Comparison of ENCODE assay signal across 18 mouse cellular contexts in the genomic region with DNA sequence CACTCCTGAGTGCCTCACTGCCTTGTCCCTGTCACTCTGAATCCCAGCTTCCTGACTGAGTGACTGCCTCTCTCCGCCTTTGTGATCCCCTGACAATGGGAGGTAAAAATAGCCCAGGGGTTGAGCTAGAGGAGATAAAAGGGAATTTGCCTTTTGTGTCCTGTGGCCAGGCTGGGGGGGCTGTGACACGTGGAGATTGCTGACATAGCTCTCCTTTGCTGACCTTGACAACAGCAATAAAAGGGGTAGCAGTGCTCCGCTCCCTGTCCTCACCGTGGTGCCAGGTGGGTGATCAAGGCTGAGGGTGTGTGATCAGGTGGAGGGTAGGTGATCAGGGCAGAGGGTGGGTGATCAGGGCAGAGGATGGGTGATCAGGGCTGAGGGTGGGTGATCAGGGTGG. TPM values are rescaled to one million over a fixed set of nuclear protein-coding genes. Genes with fewer than 3 reads are reported as not detected.
DNase-seq lines count a peak whose midpoint lies in the region; ATAC-seq and TF ChIP-seq lines count a peak whose summit lies in the region.
"Had no signal": no experiment of that assay in that cellular context is flagged by ENCODE, and none has a peak within 500 bp of the region (broad histone marks: within the 10 kb centered on the region; RNA-seq: fewer than 3 reads in every experiment).

A gene (plus strand): TSS at position 235 of the 400 bp plus-strand sequence.

- DNase-seq in heart, adult 2 months, result peak; percentile 58 to 70
- no peak for DNase-seq in ovary, postnatal 14 days (ENCODE audit: low spot score)
- no peak for DNase-seq in retina, embryonic 14.5 days (ENCODE audit: low spot score)
- DNase-seq in layer of hippocampus, postnatal 25 days (ENCODE audit: extremely low spot score in 1 of 2, low spot score in 1 of 2), result no peak
- DNase-seq: right cerebral cortex, adult 18-20 months; spleen, adult 18-20 months had no signal

- H3K79me2 ChIP-seq in heart, adult 2 months (replicated peaks; ENCODE audit: control insufficient read depth, insufficient read depth, low read length), result no peaks in the 10 kb centered on the region

- TF ChIP-seq CTCF in heart, adult 2 months (IDR thresholded peaks at IDR 0.05), result no peak

- WGBS in heart, adult 2 months, result 24% methylated on average over 4 of the region's 4 CpGs
- WGBS in heart, embryonic 16.5 days, result 26% methylated on average over 4 of the region's 4 CpGs
- 49% methylated on average over 4 of the region's 4 CpGs for WGBS in liver, embryonic 15.5 days (ENCODE audit: insufficient replicate concordance)

- H3K9ac ChIP-seq in heart, adult 2 months (ENCODE audit: low read depth, low read length), result peak within 1 kb of the TSS; percentile 51
- peak within 1 kb of the TSS; percentile 74 for H3K9ac ChIP-seq in heart, embryonic 16.5 days (ENCODE audit: low read length)
- no peak within 1 kb of the TSS for H3K9ac ChIP-seq in liver, embryonic 15.5 days
- H3K9ac ChIP-seq: embryonic facial prominence, embryonic 15.5 days; limb, embryonic 13.5 days had no signal

- ATAC-seq in erythroblast, adult 5-6 weeks (replicated peaks; ENCODE audit: low FRiP score, poor library complexity, severe bottlenecking), result no peak
- ATAC-seq in heart, embryonic 16.5 days (replicated peaks; ENCODE audit: extremely low read depth, insufficient read depth, low FRiP score), result peak; percentile 79
- ATAC-seq in liver, embryonic 15.5 days (ENCODE audit: insufficient read depth), result no peak
- ATAC-seq: forebrain, embryonic 14.5 days; lung, postnatal 0 days had no signal

- peak; percentile 93 for TF ChIP-seq POLR2A in heart, adult 2 months (IDR thresholded peaks at IDR 0.05; ENCODE audit: insufficient read depth, low read depth, low read length)

- peaks cover 94% of the 10 kb centered on the region for H3K4me1 ChIP-seq in erythroblast, embryonic 14.5 days (ENCODE audit: control insufficient read depth)
- peaks cover 4% of the 10 kb centered on the region for H3K4me1 ChIP-seq in heart, adult 2 months (ENCODE audit: control insufficient read depth, insufficient read depth, low read length)
- peaks cover 29% of the 10 kb centered on the region for H3K4me1 ChIP-seq in heart, embryonic 16.5 days (ENCODE audit: control insufficient read depth, insufficient read depth, low read length)
- H3K4me1 ChIP-seq in liver, embryonic 15.5 days (replicated peaks), result peaks cover 80% of the 10 kb centered on the region

- H3K27me3 ChIP-seq in erythroblast, embryonic 14.5 days (ENCODE audit: control insufficient read depth), result no peaks in the 10 kb centered on the region
- H3K27me3 ChIP-seq in heart, adult 2 months (ENCODE audit: control insufficient read depth, insufficient read depth, low read length), result no peaks in the 10 kb centered on the region
- H3K27me3 ChIP-seq in heart, embryonic 16.5 days (ENCODE audit: control insufficient read depth, insufficient read depth, low read length), result no peaks in the 10 kb centered on the region
- H3K27me3 ChIP-seq in liver, embryonic 15.5 days, result no peaks in the 10 kb centered on the region

- H3K9me3 ChIP-seq in erythroblast, embryonic 14.5 days (ENCODE audit: control insufficient read depth, low read length), result no peaks in the 10 kb centered on the region
- no peaks in the 10 kb centered on the region for H3K9me3 ChIP-seq in heart, embryonic 16.5 days (replicated peaks; ENCODE audit: control insufficient read depth, low read length)
- H3K9me3 ChIP-seq in liver, embryonic 15.5 days (replicated peaks), result no peaks in the 10 kb centered on the region
- H3K9me3 ChIP-seq: embryonic facial prominence, embryonic 15.5 days; hindbrain, embryonic 10.5 days; limb, embryonic 13.5 days had no signal

- peak within 1 kb of the TSS; percentile 78 for H3K4me3 ChIP-seq in erythroblast, embryonic 14.5 days (replicated peaks)
- H3K4me3 ChIP-seq in heart, adult 2 months, result peak within 1 kb of the TSS; percentile 41
- peak within 1 kb of the TSS; percentile 58 for H3K4me3 ChIP-seq in heart, embryonic 16.5 days (ENCODE audit: low read length)
- no peak within 1 kb of the TSS for H3K4me3 ChIP-seq in liver, embryonic 15.5 days (replicated peaks)
- H3K4me3 ChIP-seq: embryonic facial prominence, embryonic 15.5 days; hindbrain, embryonic 10.5 days; limb, embryonic 13.5 days; megakaryocyte, embryonic 14.5 days had no signal

- H3K36me3 ChIP-seq in erythroblast, embryonic 14.5 days (ENCODE audit: control insufficient read depth), result peaks cover 27% of the 10 kb centered on the region
- H3K36me3 ChIP-seq in heart, adult 2 months (ENCODE audit: control insufficient read depth, insufficient read depth, low read length), result no peaks in the 10 kb centered on the region
- 0 out of 2 replicates have a peak, but pooled peaks cover 2% of the 10 kb centered on the region for H3K36me3 ChIP-seq in heart, embryonic 16.5 days (ENCODE audit: control insufficient read depth, insufficient read depth)
- no peaks in the 10 kb centered on the region for H3K36me3 ChIP-seq in liver, embryonic 15.5 days (replicated peaks)
- H3K36me3 ChIP-seq: embryonic facial prominence, embryonic 15.5 days; hindbrain, embryonic 10.5 days; limb, embryonic 13.5 days had no signal

- peak; percentile 64; the same call in 1 of the 2 replicates for TF ChIP-seq EP300 in heart, adult 2 months (IDR thresholded peaks at IDR 0.05; ENCODE audit: insufficient read depth, low read depth, low read length)

- peak within 1 kb of the TSS; percentile 84 for H3K27ac ChIP-seq in heart, adult 2 months
- H3K27ac ChIP-seq in heart, embryonic 16.5 days (ENCODE audit: low read length), result peak within 1 kb of the TSS; percentile 91
- H3K27ac ChIP-seq in liver, embryonic 15.5 days (replicated peaks), result peak within 1 kb of the TSS; percentile 90
- H3K27ac ChIP-seq: embryonic facial prominence, embryonic 15.5 days; hindbrain, embryonic 10.5 days; limb, embryonic 13.5 days had no signal

- peak within 1 kb of the TSS; percentile 72 for H3K4me2 ChIP-seq in heart, embryonic 16.5 days (ENCODE audit: low read depth, low read length)
- peak within 1 kb of the TSS; percentile 84 for H3K4me2 ChIP-seq in liver, embryonic 15.5 days
- H3K4me2 ChIP-seq: embryonic facial prominence, embryonic 15.5 days; limb, embryonic 13.5 days had no signal

- intact Hi-C loops in heart, adult 2 months (cut with DNase I), result no loop called here

RNA-seq across cellular contexts. Expression of the gene that starts here (rescaled TPM):
- polyA plus RNA-seq in erythroblast, embryonic 14.5 days (2012), result 7.6 and 12.3 TPM in 2 replicates
- not detected in 2 replicates for total RNA-seq in erythroblast, adult 5-6 weeks (2015; ENCODE audit: low replicate concordance)
- total RNA-seq in erythroblast, adult 5-6 weeks (2017; ENCODE audit: low replicate concordance), result 0.14 TPM in 1 of 2 replicates, not detected in the other
- 10 to 100 TPM; 28.6 to 43.2 TPM for total RNA-seq in heart, adult 2 months (2021)
- 38.2 and 41.6 TPM in 2 replicates for polyA plus RNA-seq in heart, adult 2 months (2012; rRNA removed)
- polyA plus RNA-seq in heart, embryonic 16.5 days (2015; fragmentation: Nextera tagmentation; extraction: Ambion mirVana), result 22.4 and 26.4 TPM in 2 replicates
- polyA plus RNA-seq in liver, embryonic 15.5 days (2015; fragmentation: Nextera tagmentation; extraction: Ambion mirVana), result 1.6 and 1.7 TPM in 2 replicates
- 1 to 10 TPM; 2.7 to 3.7 TPM for total RNA-seq in layer of hippocampus, postnatal 25 days (2021)
- total RNA-seq: common myeloid progenitor, adult 5-6 weeks; monocyte, adult 5-6 weeks had no signal

Comparison
In these comparisons a context has a peak if more than half of its experiments do, and no peak if none do; other contexts are left out.
1. RNA of the gene that starts here (total RNA-seq): 28.6 to 43.2 TPM in heart, adult 2 months; 2.7 to 3.7 TPM in layer of hippocampus, postnatal 25 days and 0.14 TPM in erythroblast, adult 5-6 weeks; every median in the first group is over 4 times any median in the second.
2. DNase-seq: peak in heart, adult 2 months (2 of 2); none in ovary, postnatal 14 days (single experiment), retina, embryonic 14.5 days (single experiment) and layer of hippocampus, postnatal 25 days (0 of 2).
3. Peak in every context shown above with its lines, with median percentiles within 50 percentile points of each other: H3K27ac ChIP-seq.